In the genomic region with DNA sequence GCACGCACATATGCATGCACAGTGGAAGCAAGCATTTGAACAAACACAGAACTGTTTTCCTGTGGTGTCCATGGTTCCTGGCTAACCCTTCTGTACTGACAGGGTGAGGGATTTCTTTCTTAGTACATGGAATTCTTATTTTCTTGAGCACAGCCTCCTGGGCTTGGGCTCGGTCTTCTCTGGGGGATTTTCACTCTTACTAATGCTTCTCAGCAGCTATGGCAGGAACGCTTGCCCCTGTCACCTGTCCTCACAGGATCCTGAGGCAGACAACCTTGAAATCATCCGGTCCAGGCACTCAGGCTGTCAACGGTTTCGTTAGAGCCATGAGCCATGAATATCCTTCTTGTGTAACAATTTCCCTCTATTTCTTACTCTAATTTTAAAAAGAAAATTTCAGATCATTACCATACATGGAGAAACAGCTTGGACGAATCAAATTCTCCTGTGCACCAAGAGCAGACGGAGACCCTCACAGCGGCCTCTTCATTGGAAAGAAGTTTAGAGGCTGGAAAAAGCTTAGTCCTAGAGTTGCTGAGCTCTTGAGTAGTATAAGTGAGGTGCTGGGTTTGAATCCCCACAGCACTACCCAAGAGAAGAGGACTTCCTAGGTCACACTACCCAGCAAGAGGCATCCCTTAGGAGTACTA, we compare ENCODE assay signal across 12 mouse cellular contexts.
DNase-seq lines count a peak whose midpoint lies in the region; ATAC-seq and TF ChIP-seq lines count a peak whose summit lies in the region.
"Had no signal": no experiment of that assay in that cellular context is flagged by ENCODE, and none has a peak within 500 bp of the region (broad histone marks: within the 10 kb centered on the region; RNA-seq: fewer than 3 reads in every experiment).

No protein-coding gene starts in this region.

- no peak for ATAC-seq in forebrain, embryonic 14.5 days
- ATAC-seq in kidney, postnatal 0 days (replicated peaks; ENCODE audit: low FRiP score, low read depth) = no peak
- no peak for ATAC-seq in intestine, embryonic 15.5 days
- ATAC-seq: Patski had no signal

- H3K36me3 ChIP-seq in forebrain, embryonic 14.5 days (ENCODE audit: control insufficient read depth, insufficient read depth, low read length) = no peaks in the 10 kb centered on the region
- no peaks in the 10 kb centered on the region for H3K36me3 ChIP-seq in forebrain, embryonic 10.5 days (replicated peaks)
- no peaks in the 10 kb centered on the region for H3K36me3 ChIP-seq in kidney, postnatal 0 days (ENCODE audit: insufficient read depth, low read length)
- H3K36me3 ChIP-seq in intestine, embryonic 15.5 days = no peaks in the 10 kb centered on the region
- H3K36me3 ChIP-seq: liver, embryonic 13.5 days had no signal

- whole genome bisulfite sequencing in forebrain, embryonic 14.5 days = 75% methylated on average over 9 of the region's 9 CpGs
- 87% methylated on average over 9 of the region's 9 CpGs for WGBS in forebrain, embryonic 10.5 days
- WGBS in kidney, postnatal 0 days = 75% methylated on average over 9 of the region's 9 CpGs
- WGBS in intestine, embryonic 15.5 days = 61% methylated on average over 9 of the region's 9 CpGs

- H3K27ac ChIP-seq in forebrain, embryonic 14.5 days (ENCODE audit: low read depth, low read length) = peak overlapping the region; percentile 27; the same call in 1 of the 2 replicates
- no peak overlapping the region for H3K27ac ChIP-seq in forebrain, embryonic 10.5 days
- H3K27ac ChIP-seq in kidney, postnatal 0 days = no peak overlapping the region
- H3K27ac ChIP-seq in intestine, embryonic 15.5 days = 0 out of 2 replicates have a peak overlapping the region, but pooled peaks have one; percentile 54
- H3K27ac ChIP-seq: liver, embryonic 13.5 days had no signal

- H3K9ac ChIP-seq in forebrain, embryonic 14.5 days (ENCODE audit: low read length) = 0 out of 2 replicates have a peak overlapping the region, but pooled peaks have one; percentile 8
- no peak overlapping the region for H3K9ac ChIP-seq in kidney, postnatal 0 days (ENCODE audit: low read depth, low read length)
- no peak overlapping the region for H3K9ac ChIP-seq in intestine, embryonic 15.5 days
- H3K9ac ChIP-seq: liver, embryonic 13.5 days had no signal

- H3K27me3 ChIP-seq in forebrain, embryonic 14.5 days (replicated peaks; ENCODE audit: control insufficient read depth, insufficient read depth, low read length) = no peaks in the 10 kb centered on the region
- peaks cover 11% of the 10 kb centered on the region; the same call in 1 of the 2 replicates for H3K27me3 ChIP-seq in forebrain, embryonic 10.5 days (ENCODE audit: poor library complexity, severe bottlenecking)
- H3K27me3 ChIP-seq in kidney, postnatal 0 days (ENCODE audit: insufficient read depth, low read length) = no peaks in the 10 kb centered on the region
- no peaks in the 10 kb centered on the region for H3K27me3 ChIP-seq in intestine, embryonic 15.5 days (replicated peaks)
- H3K27me3 ChIP-seq: liver, embryonic 13.5 days; Patski had no signal

- no peak for DNase-seq in forebrain, embryonic 14.5 days (ENCODE audit: low spot score)
- no peak for DNase-seq in forebrain, embryonic 10.5 days (ENCODE audit: extremely low spot score, low spot score)
- DNase-seq in kidney, postnatal 0 days (ENCODE audit: low spot score) = peak; percentile 30
- DNase-seq in kidney, adult 8-10 months = no peak
- peak; percentile 45 for DNase-seq in brain, adult 2 months (ENCODE audit: low read depth, low spot score)
- DNase-seq in adrenal gland, postnatal 36 days = no peak
- DNase-seq in adrenal gland, adult 2 months = no peak
- DNase-seq: kidney, postnatal 4 days; liver, embryonic 13.5 days; midbrain, embryonic 14.5 days had no signal

- peaks cover 22% of the 10 kb centered on the region for H3K4me1 ChIP-seq in forebrain, embryonic 14.5 days (ENCODE audit: control insufficient read depth, insufficient read depth, low read length)
- H3K4me1 ChIP-seq in forebrain, embryonic 10.5 days = peaks cover 28% of the 10 kb centered on the region
- H3K4me1 ChIP-seq in kidney, postnatal 0 days (replicated peaks; ENCODE audit: insufficient read depth, low read length) = peaks cover 6% of the 10 kb centered on the region; the same call in 1 of the 2 replicates
- peaks cover 6% of the 10 kb centered on the region for H3K4me1 ChIP-seq in intestine, embryonic 15.5 days (replicated peaks)
- H3K4me1 ChIP-seq: liver, embryonic 13.5 days had no signal

- H3K4me3 ChIP-seq in forebrain, embryonic 14.5 days (ENCODE audit: low read depth, low read length) = no peak overlapping the region
- no peak overlapping the region for H3K4me3 ChIP-seq in forebrain, embryonic 10.5 days
- H3K4me3 ChIP-seq in kidney, postnatal 0 days (replicated peaks; ENCODE audit: low read depth, low read length) = no peak overlapping the region
- H3K4me3 ChIP-seq in intestine, embryonic 15.5 days (replicated peaks) = no peak overlapping the region
- H3K4me3 ChIP-seq: liver, embryonic 13.5 days had no signal

- no peak for TF ChIP-seq CTCF in kidney, postnatal 0 days (IDR thresholded peaks at IDR 0.05; ENCODE audit: low read depth)

- H3K9me3 ChIP-seq in forebrain, embryonic 14.5 days (replicated peaks; ENCODE audit: control insufficient read depth, low read length) = peaks cover 3% of the 10 kb centered on the region
- peaks cover 2% of the 10 kb centered on the region; the same call in 1 of the 2 replicates for H3K9me3 ChIP-seq in forebrain, embryonic 10.5 days
- H3K9me3 ChIP-seq in kidney, postnatal 0 days (replicated peaks; ENCODE audit: low read length) = no peaks in the 10 kb centered on the region
- no peaks in the 10 kb centered on the region for H3K9me3 ChIP-seq in intestine, embryonic 15.5 days
- H3K9me3 ChIP-seq: liver, embryonic 13.5 days had no signal

- no peak overlapping the region; the same call in 1 of the 2 replicates for H3K4me2 ChIP-seq in forebrain, embryonic 14.5 days (ENCODE audit: low read length)
- H3K4me2 ChIP-seq in kidney, postnatal 0 days (ENCODE audit: low read length) = no peak overlapping the region
- peak overlapping the region; percentile 37 for H3K4me2 ChIP-seq in intestine, embryonic 15.5 days (replicated peaks)
- H3K4me2 ChIP-seq: liver, embryonic 13.5 days had no signal

Comparison
In these comparisons a context has a peak if more than half of its experiments do, and no peak if none do; other contexts are left out.
1. DNase-seq: peak in kidney, postnatal 0 days (single experiment) and brain, adult 2 months (single experiment); none in forebrain, embryonic 14.5 days (single experiment), forebrain, embryonic 10.5 days (single experiment), kidney, adult 8-10 months (0 of 2), adrenal gland, postnatal 36 days (0 of 2) and adrenal gland, adult 2 months (single experiment).
2. H3K27ac ChIP-seq: peak in forebrain, embryonic 14.5 days (single experiment) and intestine, embryonic 15.5 days (single experiment); none in forebrain, embryonic 10.5 days (single experiment) and kidney, postnatal 0 days (single experiment).